Mouse (Mus musculus): ENCODE data around the gene Gria1. TPM values are rescaled to one million over a fixed set of nuclear protein-coding genes. Genes with fewer than 3 reads are reported as not detected.

The Gria1 gene
- polyA plus RNA-seq, 1 experiment = 0.01 TPM

GRCm38 (mm10) chr11:57319374-57319773 is 308.2 kb downstream of the Gria1 start:
- no peak for DNase-seq (ENCODE audit: low read depth in 1 of 2, low spot score in 2 of 2)
- Histone ChIP-seq H3K4me1 (ENCODE audit: control insufficient read depth, insufficient read depth, insufficient read length) (no peaks in the 10 kb centered on the region), H3K27ac (ENCODE audit: insufficient read depth, low read length) (no peak overlapping the region), H3K27me3 (ENCODE audit: control insufficient read depth, insufficient read depth, low read length) (no peaks in the 10 kb centered on the region), H3K4me3 (ENCODE audit: extremely low read depth, insufficient read depth, insufficient read length) (no peak overlapping the region), H3K36me3 (ENCODE audit: control insufficient read depth, insufficient read depth, low read length) (no peaks in the 10 kb centered on the region)
- WGBS = 89% methylated on average over 3 of the region's 3 CpGs
- TF ChIP-seq POLR2A (IDR thresholded peaks at IDR 0.05; ENCODE audit: low read depth, low read length) (no peak), CTCF (IDR thresholded peaks at IDR 0.05; ENCODE audit: extremely low read depth, insufficient read depth, insufficient read length, insufficient replicate concordance) (no peak)

DNA sequence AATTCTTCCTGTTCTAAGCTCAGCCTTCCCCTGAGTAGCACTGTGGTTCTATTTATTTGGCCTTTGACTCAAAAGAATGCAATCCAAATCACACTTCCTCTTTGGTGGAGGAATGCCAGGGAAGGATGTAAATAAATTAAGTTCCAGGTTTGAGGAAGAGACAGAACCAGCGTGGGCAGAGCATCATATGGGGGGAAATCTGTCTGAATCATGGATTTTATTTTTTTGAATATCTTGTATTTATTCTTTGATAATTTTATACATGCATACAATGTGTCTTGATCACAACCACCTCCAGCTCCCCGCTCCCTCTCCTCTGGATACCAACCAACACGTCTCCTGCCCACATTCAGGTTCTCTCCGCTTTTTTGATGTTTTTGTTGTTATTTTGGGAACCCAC is 312.9 kb downstream of the Gria1 start:
- H3K27ac ChIP-seq (ENCODE audit: insufficient read depth, low read length) = no peak overlapping the region
- DNase-seq (ENCODE audit: low read depth in 1 of 2, low spot score in 2 of 2) = no peak
- no peaks in the 10 kb centered on the region for H3K4me1 ChIP-seq (ENCODE audit: control insufficient read depth, insufficient read depth, insufficient read length)
- no peak for TF ChIP-seq CTCF (IDR thresholded peaks at IDR 0.05; ENCODE audit: extremely low read depth, insufficient read depth, insufficient read length, insufficient replicate concordance)
- no peak for TF ChIP-seq POLR2A (IDR thresholded peaks at IDR 0.05; ENCODE audit: low read depth, low read length)
- no peaks in the 10 kb centered on the region for H3K27me3 ChIP-seq (ENCODE audit: control insufficient read depth, insufficient read depth, low read length)
- 71% methylated on average over 4 of the region's 4 CpGs for WGBS
- H3K36me3 ChIP-seq (ENCODE audit: control insufficient read depth, insufficient read depth, low read length) = no peaks in the 10 kb centered on the region
- H3K4me3 ChIP-seq (ENCODE audit: extremely low read depth, insufficient read depth, insufficient read length) = no peak overlapping the region
